ENCODE assay signal across 33 mouse cellular contexts in the genomic region with DNA sequence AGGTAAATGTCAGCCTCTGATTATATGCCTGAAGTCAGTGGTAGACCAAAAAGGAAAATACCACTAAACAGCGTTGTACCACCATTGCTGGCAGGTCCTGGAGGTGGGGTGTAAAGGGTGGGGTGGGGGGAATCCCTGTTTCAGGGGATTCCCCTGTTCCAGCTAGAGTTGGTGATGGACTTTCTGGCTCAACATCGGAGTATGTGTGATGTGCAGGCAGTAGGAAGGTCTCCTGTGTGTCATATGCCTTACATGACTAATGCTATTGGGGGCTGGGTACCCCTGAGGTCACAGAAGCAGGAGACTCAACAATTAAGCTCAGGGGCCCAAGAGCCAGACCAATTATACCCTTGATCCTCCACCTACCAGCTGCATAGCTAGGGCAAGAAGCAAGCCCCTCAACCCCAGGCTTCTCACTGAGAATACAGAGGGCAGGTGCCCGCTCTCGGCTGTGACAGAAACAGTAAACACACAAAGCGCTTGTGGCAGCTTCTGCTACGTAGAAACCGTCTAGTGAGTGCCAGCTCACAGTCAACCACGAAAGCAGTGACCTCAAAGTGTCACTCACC. TPM values are rescaled to one million over a fixed set of nuclear protein-coding genes. Genes with fewer than 3 reads are reported as not detected.
A peak's percentile ranks its signal among the peaks of the same experiment; 100 is the strongest.
DNase-seq lines count a peak whose midpoint lies in the region; ATAC-seq and TF ChIP-seq lines count a peak whose summit lies in the region.
"Had no signal": no experiment of that assay in that cellular context is flagged by ENCODE, and none has a peak within 500 bp of the region (broad histone marks: within the 10 kb centered on the region; RNA-seq: fewer than 3 reads in every experiment).

No protein-coding gene starts in this region.

- H3K4me2 ChIP-seq in forebrain, embryonic 11.5 days (ENCODE audit: low read depth, low read length, severe bottlenecking): no peak overlapping the region
- H3K4me2 ChIP-seq in forebrain, postnatal 0 days (ENCODE audit: low read depth): no peak overlapping the region
- no peak overlapping the region for H3K4me2 ChIP-seq in heart, embryonic 14.5 days (ENCODE audit: low read length)
- H3K4me2 ChIP-seq: embryonic facial prominence, embryonic 12.5 days; intestine, embryonic 15.5 days; limb, embryonic 15.5 days; midbrain, embryonic 13.5 days; neural tube, embryonic 13.5 days had no signal

- ATAC-seq in forebrain, embryonic 11.5 days (replicated peaks; ENCODE audit: low FRiP score): no peak
- no peak for ATAC-seq in forebrain, postnatal 0 days
- ATAC-seq in heart, embryonic 14.5 days (ENCODE audit: insufficient number of reproducible peaks, insufficient read depth, low FRiP score, low read depth): no peak
- ATAC-seq: activated CD4-positive, CD25-positive, alpha-beta regulatory T cell, adult 4 months; forebrain, embryonic 16.5 days; hindbrain, embryonic 16.5 days; midbrain, embryonic 13.5 days had no signal

- no peaks in the 10 kb centered on the region for H3K4me1 ChIP-seq in forebrain, embryonic 11.5 days (replicated peaks; ENCODE audit: control insufficient read depth, insufficient read depth, low read length)
- H3K4me1 ChIP-seq in forebrain, postnatal 0 days (ENCODE audit: insufficient read depth): no peaks in the 10 kb centered on the region
- H3K4me1 ChIP-seq in heart, embryonic 14.5 days (ENCODE audit: control insufficient read depth in 2 of 2, insufficient read depth in 2 of 2, low read length in 2 of 2): peaks cover 34 to 79% of the 10 kb centered on the region in 2 experiments
- H3K4me1 ChIP-seq: embryonic facial prominence, embryonic 12.5 days; forebrain, embryonic 10.5 days; limb, embryonic 10.5 days; limb, embryonic 15.5 days; midbrain, embryonic 13.5 days; neural tube, embryonic 13.5 days had no signal

- no peaks in the 10 kb centered on the region for H3K27me3 ChIP-seq in forebrain, embryonic 11.5 days (ENCODE audit: control insufficient read depth, insufficient read depth, low read length)
- no peaks in the 10 kb centered on the region for H3K27me3 ChIP-seq in forebrain, postnatal 0 days (ENCODE audit: insufficient read depth, low read length)
- no peaks in the 10 kb centered on the region for H3K27me3 ChIP-seq in heart, embryonic 14.5 days (ENCODE audit: control insufficient read depth, insufficient read depth, low read length)
- H3K27me3 ChIP-seq: embryonic facial prominence, embryonic 12.5 days; intestine, embryonic 15.5 days; limb, embryonic 15.5 days; midbrain, embryonic 13.5 days; neural tube, embryonic 13.5 days had no signal

- no peak overlapping the region for H3K9ac ChIP-seq in forebrain, embryonic 11.5 days (ENCODE audit: low read length)
- no peak overlapping the region for H3K9ac ChIP-seq in forebrain, postnatal 0 days
- H3K9ac ChIP-seq in heart, embryonic 14.5 days (ENCODE audit: low read length): peak overlapping the region; percentile 1; the same call in 1 of the 2 replicates
- H3K9ac ChIP-seq: embryonic facial prominence, embryonic 12.5 days; intestine, embryonic 15.5 days; limb, embryonic 15.5 days; liver, embryonic 14.5 days; midbrain, embryonic 13.5 days; neural tube, embryonic 13.5 days had no signal

- intact Hi-C loops in heart, postnatal 10 days (cut with DNase I): loop anchor here (10.0 kb wide), 1 partner anchor 590 kb away; a partner anchor contains a TSS

- H3K36me3 ChIP-seq in forebrain, embryonic 11.5 days (ENCODE audit: control insufficient read depth, insufficient read depth, low read length): no peaks in the 10 kb centered on the region
- H3K36me3 ChIP-seq in forebrain, postnatal 0 days (ENCODE audit: insufficient read depth): no peaks in the 10 kb centered on the region
- H3K36me3 ChIP-seq in heart, embryonic 14.5 days (ENCODE audit: control insufficient read depth, insufficient read depth, low read length): peaks cover 93% of the 10 kb centered on the region
- H3K36me3 ChIP-seq: forebrain, embryonic 10.5 days; intestine, embryonic 15.5 days; limb, embryonic 10.5 days; midbrain, embryonic 13.5 days; neural tube, embryonic 13.5 days had no signal

- no peaks in the 10 kb centered on the region for H3K9me3 ChIP-seq in forebrain, embryonic 11.5 days (ENCODE audit: control insufficient read depth, low read length)
- H3K9me3 ChIP-seq in forebrain, postnatal 0 days (ENCODE audit: low read length): no peaks in the 10 kb centered on the region
- H3K9me3 ChIP-seq in heart, embryonic 14.5 days (ENCODE audit: control insufficient read depth, low read length): no peaks in the 10 kb centered on the region
- H3K9me3 ChIP-seq: embryonic facial prominence, embryonic 12.5 days; forebrain, embryonic 10.5 days; intestine, embryonic 15.5 days; limb, embryonic 10.5 days; limb, embryonic 15.5 days; midbrain, embryonic 13.5 days; neural tube, embryonic 13.5 days had no signal

- H3K4me3 ChIP-seq in forebrain, embryonic 11.5 days (ENCODE audit: low read depth, low read length): no peak overlapping the region
- no peak overlapping the region for H3K4me3 ChIP-seq in forebrain, postnatal 0 days (ENCODE audit: low read depth, low read length)
- H3K4me3 ChIP-seq in heart, embryonic 14.5 days (ENCODE audit: control insufficient read depth in 1 of 2, insufficient read depth in 1 of 2, low read depth in 1 of 2, low read length in 2 of 2): no peak overlapping the region
- H3K4me3 ChIP-seq: embryonic facial prominence, embryonic 12.5 days; forebrain, embryonic 10.5 days; intestine, embryonic 15.5 days; limb, embryonic 10.5 days; limb, embryonic 15.5 days; midbrain, embryonic 13.5 days; neural tube, embryonic 13.5 days had no signal

- no peak overlapping the region for H3K27ac ChIP-seq in forebrain, embryonic 11.5 days (ENCODE audit: low read depth, low read length)
- H3K27ac ChIP-seq in forebrain, postnatal 0 days (ENCODE audit: low read depth, low read length): no peak overlapping the region
- peak overlapping the region in 1 of 2 experiments; percentile 25; a peak in 1 of 4 replicates for H3K27ac ChIP-seq in heart, embryonic 14.5 days (replicated peaks in 1 of 2; ENCODE audit: control insufficient read depth in 1 of 2, insufficient read depth in 1 of 2, low read depth in 2 of 2, low read length in 2 of 2)
- H3K27ac ChIP-seq: embryonic facial prominence, embryonic 12.5 days; forebrain, embryonic 10.5 days; limb, embryonic 10.5 days; limb, embryonic 15.5 days; liver, embryonic 14.5 days; macrophage; midbrain, embryonic 13.5 days; neural tube, embryonic 13.5 days; stomach, postnatal 0 days had no signal

- DNase-seq in forebrain, embryonic 11.5 days (ENCODE audit: low spot score): peak; percentile 4
- no peak for DNase-seq in forebrain, postnatal 0 days
- no peak for DNase-seq in heart, postnatal 10 days
- peak; percentile 15 for DNase-seq in retina, postnatal 1 day
- DNase-seq in retina, embryonic 14.5 days (ENCODE audit: low spot score): no peak
- DNase-seq in induced T-regulatory cell, adult 2 months (ENCODE audit: low read depth): peak; percentile 40
- DNase-seq in gastrocnemius, postnatal 10 days: no peak
- DNase-seq: adrenal gland, adult 8-10 months; cerebellum, adult 11-12 months; cerebellum, adult 9-11 months; embryo, embryonic 11 days; gastrocnemius, postnatal 14 days; kidney, adult 2 months; kidney, postnatal 4 days; lung, adult 2 months; lung, postnatal 10 days; thymus, adult 18-20 months; thymus, postnatal 4 days had no signal

- WGBS in forebrain, embryonic 11.5 days: 87% methylated on average over 8 of the region's 8 CpGs
- WGBS in forebrain, postnatal 0 days: 81% methylated on average over 8 of the region's 8 CpGs
- WGBS in heart, embryonic 14.5 days: 84% methylated on average over 8 of the region's 8 CpGs

- no peak for TF ChIP-seq CTCF in forebrain, postnatal 0 days (IDR thresholded peaks at IDR 0.05; ENCODE audit: low read depth)

RNA-seq across cellular contexts. Expression of a gene that starts 45.9 kb away (rescaled TPM):
- 38.3 and 41.8 TPM in 2 replicates for polyA plus RNA-seq in forebrain, embryonic 11.5 days (2014; fragmentation: Nextera tagmentation; extraction: Ambion mirVana)
- 45.7 and 46.7 TPM in 2 replicates for total RNA-seq in forebrain, postnatal 0 days (2014; rRNA removed)
- polyA plus RNA-seq in forebrain, postnatal 0 days (2015; fragmentation: Nextera tagmentation; extraction: Ambion mirVana): 28.4 and 37.0 TPM in 2 replicates
- 20.4 and 23.5 TPM in 2 replicates for polyA plus RNA-seq in heart, embryonic 14.5 days (2014; fragmentation: Nextera tagmentation; extraction: Ambion mirVana)
- 10 to 100 TPM; 13.0 to 15.3 TPM for total RNA-seq in heart, postnatal 10 days (2021)
- 10 to 100 TPM; 11.7 to 12.8 TPM for total RNA-seq in gastrocnemius, postnatal 10 days (2021)

RNA-seq across cellular contexts. Expression of a gene that starts 46.0 kb away (rescaled TPM):
- 17.3 and 17.6 TPM in 2 replicates for polyA plus RNA-seq in forebrain, embryonic 11.5 days (2014; fragmentation: Nextera tagmentation; extraction: Ambion mirVana)
- 32.8 and 39.3 TPM in 2 replicates for total RNA-seq in forebrain, postnatal 0 days (2014; rRNA removed)
- polyA plus RNA-seq in forebrain, postnatal 0 days (2015; fragmentation: Nextera tagmentation; extraction: Ambion mirVana): 12.8 and 15.8 TPM in 2 replicates
- polyA plus RNA-seq in heart, embryonic 14.5 days (2014; fragmentation: Nextera tagmentation; extraction: Ambion mirVana): 7.5 and 7.7 TPM in 2 replicates
- 10 to 100 TPM; 17.0 TPM for total RNA-seq in heart, postnatal 10 days (2021)
- 10 to 100 TPM; 12.0 to 12.6 TPM for total RNA-seq in gastrocnemius, postnatal 10 days (2021)

RNA-seq across cellular contexts. Expression of a gene that starts 52.4 kb away (rescaled TPM):
- 4.0 and 4.6 TPM in 2 replicates for polyA plus RNA-seq in forebrain, embryonic 11.5 days (2014; fragmentation: Nextera tagmentation; extraction: Ambion mirVana)
- 32.1 and 33.1 TPM in 2 replicates for total RNA-seq in forebrain, postnatal 0 days (2014; rRNA removed)
- polyA plus RNA-seq in forebrain, postnatal 0 days (2015; fragmentation: Nextera tagmentation; extraction: Ambion mirVana): 23.1 and 27.8 TPM in 2 replicates
- polyA plus RNA-seq in heart, embryonic 14.5 days (2014; fragmentation: Nextera tagmentation; extraction: Ambion mirVana): 358 and 365 TPM in 2 replicates
- total RNA-seq in heart, postnatal 10 days (2021): 1,000 to 10,000 TPM; 1,415 to 1,605 TPM
- total RNA-seq in gastrocnemius, postnatal 10 days (2021): 10 to 100 TPM; 21.7 to 22.1 TPM
- total RNA-seq: megakaryocyte-erythroid progenitor cell, adult 5-6 weeks had no signal
- polyA plus RNA-seq: macrophage had no signal

Comparison
In these comparisons a context has a peak if more than half of its experiments do, and no peak if none do; other contexts are left out.
1. DNase-seq: peak in forebrain, embryonic 11.5 days (single experiment), retina, postnatal 1 day (single experiment) and induced T-regulatory cell, adult 2 months (single experiment); none in forebrain, postnatal 0 days (single experiment), heart, postnatal 10 days (0 of 2), retina, embryonic 14.5 days (single experiment) and gastrocnemius, postnatal 10 days (single experiment).
2. RNA of a gene that starts 52.4 kb away (total RNA-seq): 1,415 to 1,605 TPM in heart, postnatal 10 days; 32.1 to 33.1 TPM in forebrain, postnatal 0 days and 21.7 to 22.1 TPM in gastrocnemius, postnatal 10 days; every median in the first group is over 10 times any median in the second.